Mouse (Mus musculus) CD4-positive, CD25-positive, alpha-beta regulatory T cell (primary cell): Measurements from ENCODE around the gene Foxb1. TPM values are rescaled to one million over a fixed set of nuclear protein-coding genes. Genes with fewer than 3 reads are reported as not detected.

Source experiments
- polyA plus RNA-seq: library from polyadenylated mRNA; unstranded; fragments of 100-300 nt; shearing (Covaris generic); gene quantifications from one replicate; pipeline ENCODE4 v1.2.1, GENCODE M21; 2017

Foxb1 gene
- not detected for polyA plus RNA-seq

GRCm38 (mm10) chr9:69760371-69761301 is at the start of gene Foxb1:
Foxb1 (minus strand) TSS chr9:69760940.

Other genes starting within 250 kb of the Foxb1 start
- 104 TPM for gene Bnip2, start 228.5 kb upstream of the Foxb1 start, polyA plus RNA-seq